21 mouse cellular contexts compared by ENCODE assay signal in genomic region chr15:72393226-72393625, GRCm38 (mm10).
"Had no signal": no experiment of that assay in that cellular context is flagged by ENCODE, and none has a peak within 500 bp of the region (broad histone marks: within the 10 kb centered on the region; RNA-seq: fewer than 3 reads in every experiment).

No protein-coding gene starts in this region.

- H3K27ac ChIP-seq: limb, embryonic 12.5 days; limb, embryonic 15.5 days; liver, embryonic 14.5 days; lung, embryonic 15.5 days; midbrain, embryonic 10.5 days; midbrain, embryonic 13.5 days; neural tube, embryonic 13.5 days; stomach, embryonic 15.5 days had no signal

- H3K27me3 ChIP-seq: limb, embryonic 12.5 days; limb, embryonic 15.5 days; lung, embryonic 15.5 days; megakaryocyte, embryonic 14.5 days; midbrain, embryonic 13.5 days; neural tube, embryonic 13.5 days; stomach, embryonic 15.5 days had no signal

- H3K4me3 ChIP-seq: limb, embryonic 12.5 days; limb, embryonic 15.5 days; lung, embryonic 15.5 days; megakaryocyte, embryonic 14.5 days; midbrain, embryonic 10.5 days; midbrain, embryonic 13.5 days; myocyte; neural tube, embryonic 13.5 days; stomach, embryonic 15.5 days had no signal

- ATAC-seq: liver, postnatal 0 days; midbrain, embryonic 13.5 days; midbrain, embryonic 16.5 days had no signal

- H3K4me1 ChIP-seq: limb, embryonic 12.5 days; limb, embryonic 15.5 days; lung, embryonic 15.5 days; megakaryocyte, embryonic 14.5 days; midbrain, embryonic 10.5 days; midbrain, embryonic 13.5 days; neural tube, embryonic 13.5 days; stomach, embryonic 15.5 days had no signal

- DNase-seq: kidney, postnatal 10 days; kidney, postnatal 36 days; left cerebral cortex, postnatal 4 days; liver, postnatal 0 days; lung, postnatal 10 days; lung, postnatal 36 days; retina, postnatal 1 day; right cerebral cortex, postnatal 25 days; spleen, adult 18-20 months; thymus, postnatal 25 days had no signal
